Mouse (Mus musculus) heart, adult 9 months (tissue): ENCODE measurements around the gene Taf6l.

Source experiments
- DNase-seq, 2 experiments: peaks; one replicate each; pipeline ENCODE4 v3.0.0; 2022; ENCODE audit warnings: low spot score in 2 of 2

Gene Taf6l

DNA sequence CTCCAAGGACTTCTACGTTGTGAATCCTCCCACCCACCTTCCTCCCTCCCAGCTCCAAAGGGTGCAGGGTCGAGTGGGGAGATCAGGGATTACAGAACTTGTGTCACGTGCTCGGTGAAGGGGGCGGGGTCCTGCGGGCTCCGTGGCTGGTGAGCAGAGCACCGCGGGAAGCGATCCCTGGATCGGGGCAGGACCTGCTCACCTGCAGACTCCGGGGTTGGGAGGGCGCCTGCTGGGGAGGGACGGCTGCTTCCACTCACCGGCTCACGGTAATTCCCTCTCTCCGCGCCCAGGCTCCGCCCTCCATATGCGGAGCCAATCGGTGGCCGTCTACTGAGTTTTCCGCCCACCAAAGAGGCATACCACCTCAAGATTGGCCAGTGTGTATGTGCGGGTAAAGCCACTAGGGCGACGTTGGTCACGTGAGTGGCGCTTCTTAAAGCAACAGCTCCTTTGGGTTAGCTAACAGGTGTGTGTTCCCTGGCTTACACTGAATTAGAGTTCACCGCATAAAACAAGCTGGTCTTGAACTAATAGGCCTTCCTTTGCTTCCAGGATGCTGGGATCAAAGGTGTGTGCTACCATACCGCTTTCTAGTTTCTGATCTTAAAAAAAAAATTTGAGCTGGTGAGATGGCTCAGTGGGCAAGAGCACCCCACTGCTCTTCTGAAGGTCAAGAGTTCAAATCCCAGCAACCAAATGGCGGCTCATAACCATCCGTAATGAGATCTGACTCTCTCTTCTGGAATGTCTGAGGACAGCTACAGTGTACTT lies at the start of gene Taf6l:
Gene Taf6l (minus strand): TSS at position 410 of the 774 bp plus-strand sequence.
- DNase-seq: peak; percentile 94 to 97

DNA sequence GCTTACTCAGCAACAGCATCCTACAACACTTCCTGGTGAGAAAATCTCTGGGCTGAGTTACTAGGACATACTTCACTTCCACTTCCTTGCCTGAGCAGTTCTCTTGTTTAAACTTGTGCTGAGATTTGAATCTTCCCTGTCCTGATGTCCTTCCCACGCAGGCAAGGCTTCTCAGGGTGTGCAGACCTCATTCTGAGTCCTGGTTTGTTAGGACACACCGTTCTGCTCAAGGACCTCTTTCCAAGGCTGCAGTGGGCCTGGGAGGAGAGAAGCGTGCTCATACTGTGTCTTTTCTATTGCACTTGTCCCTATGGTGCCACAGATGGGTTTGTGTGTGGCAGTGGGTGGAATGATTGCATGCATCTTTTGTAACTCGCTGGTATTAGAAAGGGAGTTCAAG lies 46.8 kb upstream of the Taf6l start:
- no peak for DNase-seq

- no peak for DNase-seq
Measured at GRCm38 (mm10) chr19:8831262-8831661, 45.0 kb upstream of the Taf6l start.

DNA sequence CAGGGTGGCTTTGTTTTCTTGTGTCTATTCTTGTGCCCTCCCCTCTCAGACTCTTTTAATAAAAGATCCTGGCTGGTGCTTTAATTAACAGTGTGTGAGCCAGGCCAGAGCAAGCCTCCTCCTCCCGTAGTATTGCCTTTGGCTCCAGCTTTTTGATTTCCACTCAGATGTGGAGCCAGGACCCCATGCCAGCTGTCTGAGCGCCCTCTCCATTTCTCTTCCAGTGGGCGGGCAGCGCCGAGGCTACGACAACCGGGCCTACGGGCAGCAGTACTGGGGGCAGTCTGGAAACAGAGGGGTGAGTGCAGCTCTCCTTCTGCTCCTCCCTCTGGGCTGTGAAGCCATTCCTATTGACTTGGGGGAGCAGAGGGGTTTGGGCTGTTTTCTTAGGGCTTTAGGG lies 44.4 kb upstream of the Taf6l start:
- DNase-seq: no peak

GRCm38 (mm10) chr19:8829660-8830059 lies 43.4 kb upstream of the Taf6l start, which contains the start of gene AC129217.1:
AC129217.1 (plus strand) TSS chr19:8829773.
- no peak for DNase-seq

DNA sequence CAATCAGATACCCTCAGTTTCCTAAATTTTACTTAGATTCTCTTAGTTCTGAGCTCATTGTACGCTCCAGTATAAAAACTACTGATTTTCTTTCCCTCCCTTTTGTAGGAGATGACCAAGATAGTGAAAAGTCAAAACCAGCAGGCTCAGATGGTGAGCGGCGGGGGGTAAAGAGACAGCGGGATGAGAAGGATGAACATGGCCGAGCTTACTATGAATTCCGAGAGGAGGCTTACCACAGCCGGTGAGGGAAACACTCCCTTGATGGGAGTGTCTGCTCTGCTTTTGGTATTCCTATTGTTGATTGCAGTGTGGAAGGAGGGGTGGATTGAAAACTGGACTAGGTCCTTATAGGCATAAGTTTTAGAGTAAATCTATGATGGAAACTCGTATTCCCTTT lies 36.5 kb upstream of the Taf6l start:
- no peak for DNase-seq

DNA sequence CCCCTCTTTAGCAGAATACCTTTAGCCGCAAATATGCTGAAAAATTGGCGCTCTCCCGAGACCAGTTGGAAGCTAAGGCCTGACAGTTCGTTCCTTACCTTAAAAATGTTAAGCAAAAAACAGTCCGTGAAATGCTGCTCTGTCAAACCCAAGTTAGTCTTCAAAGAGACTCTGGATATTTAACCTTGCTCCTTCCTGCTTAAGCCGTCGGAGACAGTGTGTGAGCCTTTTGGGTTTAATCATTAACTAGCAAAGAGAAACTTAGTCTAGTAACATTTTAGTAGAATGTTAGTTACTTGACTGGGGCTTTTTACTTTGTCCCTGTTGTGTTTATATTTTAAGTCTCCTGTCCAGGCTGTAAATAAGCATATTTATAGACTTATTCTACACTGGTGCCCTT lies 34.9 kb upstream of the Taf6l start:
- no peak for DNase-seq

- DNase-seq: no peak
Measured at GRCm38 (mm10) chr19:8820424-8820956, 34.3 kb upstream of the Taf6l start.

DNA sequence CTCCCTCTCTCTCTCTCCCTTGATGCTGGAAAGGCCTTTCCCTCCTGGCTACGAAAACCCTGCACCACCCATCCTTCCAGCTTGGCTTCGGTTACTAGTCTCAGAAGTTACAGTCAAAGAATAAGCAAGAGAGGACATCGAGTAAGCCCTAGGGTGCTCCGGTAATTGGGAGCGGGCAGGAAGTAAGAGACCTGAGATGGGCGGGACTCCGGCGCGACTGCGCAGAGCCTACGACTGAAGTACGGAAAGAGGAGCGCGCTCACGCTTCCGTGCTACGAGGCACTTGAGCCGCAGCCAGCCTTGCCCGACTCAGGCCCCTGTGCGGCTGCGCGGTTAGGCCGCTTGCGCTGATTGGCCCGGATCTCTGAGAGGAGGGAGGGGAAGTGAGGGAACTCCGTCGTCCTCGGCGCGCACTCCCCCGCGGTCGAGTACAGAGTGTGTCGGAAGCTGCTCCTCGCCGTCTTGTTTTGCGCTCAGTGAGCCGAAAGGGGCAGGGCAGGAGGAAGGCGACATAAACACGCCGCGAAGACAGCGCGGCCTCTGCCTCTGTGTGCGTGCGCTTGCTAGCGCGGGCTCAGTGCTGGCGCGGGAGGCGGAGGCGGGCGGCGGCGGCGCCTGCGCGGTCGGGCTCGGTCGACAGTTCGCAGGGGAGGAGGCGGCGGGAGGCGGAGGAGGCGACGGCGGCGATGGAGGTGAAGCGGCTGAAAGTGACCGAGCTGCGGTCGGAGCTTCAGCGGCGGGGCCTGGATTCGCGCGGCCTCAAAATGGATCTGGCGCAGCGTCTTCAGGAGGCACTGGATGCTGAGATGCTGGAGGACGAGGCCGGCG lies 33.6 kb upstream of the Taf6l start, which contains the start of gene Hnrnpul2:
Gene Hnrnpul2 (plus strand): TSS at position 415 of the 828 bp plus-strand sequence.
- DNase-seq: peak; percentile 99

- peak; percentile 98 to 99 for DNase-seq
Measured at GRCm38 (mm10) chr19:8818801-8819595, 32.8 kb upstream of the Taf6l start, which contains the start of gene Ttc9c. Ttc9c (minus strand) TSS chr19:8819333.

DNA sequence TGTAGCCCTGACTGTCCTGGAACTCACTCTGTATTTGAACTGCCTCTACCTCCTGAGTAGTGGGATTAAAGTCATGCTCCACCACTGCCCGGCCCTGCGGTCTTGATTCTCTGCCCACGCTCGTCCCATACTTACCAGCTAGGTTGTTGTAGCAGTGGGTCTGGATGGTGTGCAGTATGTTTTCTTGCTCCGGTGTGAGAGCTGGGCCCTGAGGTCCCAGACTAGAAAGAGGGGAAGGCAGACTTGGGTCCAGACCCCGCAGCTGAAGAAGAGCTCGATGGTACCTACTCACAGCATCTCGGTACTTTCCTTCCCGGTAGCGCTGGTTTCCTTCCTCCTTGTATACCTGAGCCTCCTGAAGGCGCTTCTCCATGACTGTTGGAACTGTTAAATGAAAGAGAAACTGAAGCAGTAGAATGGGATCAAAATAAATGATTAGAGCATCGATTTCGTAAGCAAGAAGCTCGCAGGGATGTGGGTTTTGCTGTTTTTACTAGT lies 32.1 kb upstream of the Taf6l start:
- DNase-seq: no peak

DNA sequence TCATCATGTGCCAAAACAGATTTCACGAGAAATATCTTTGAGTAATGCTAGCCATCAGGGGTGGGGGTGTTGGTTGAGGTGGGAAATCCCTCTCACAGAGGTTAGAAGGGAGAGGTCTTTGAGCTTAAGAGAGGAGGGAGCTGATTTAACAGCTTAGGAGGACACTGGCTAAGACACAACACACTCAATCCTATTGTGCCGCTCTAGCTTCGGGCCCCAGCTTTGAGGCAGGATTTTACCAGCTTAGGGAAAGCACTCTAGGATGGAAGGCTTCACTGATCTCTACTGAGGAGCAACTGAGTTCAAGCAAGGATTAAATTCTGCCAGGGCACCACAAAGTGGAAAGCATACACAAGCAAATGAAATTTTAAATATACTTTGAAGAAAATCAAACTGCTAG lies 30.8 kb upstream of the Taf6l start:
- no peak for DNase-seq

GRCm38 (mm10) chr19:8815812-8816211 lies 29.6 kb upstream of the Taf6l start:
- DNase-seq: no peak

DNA sequence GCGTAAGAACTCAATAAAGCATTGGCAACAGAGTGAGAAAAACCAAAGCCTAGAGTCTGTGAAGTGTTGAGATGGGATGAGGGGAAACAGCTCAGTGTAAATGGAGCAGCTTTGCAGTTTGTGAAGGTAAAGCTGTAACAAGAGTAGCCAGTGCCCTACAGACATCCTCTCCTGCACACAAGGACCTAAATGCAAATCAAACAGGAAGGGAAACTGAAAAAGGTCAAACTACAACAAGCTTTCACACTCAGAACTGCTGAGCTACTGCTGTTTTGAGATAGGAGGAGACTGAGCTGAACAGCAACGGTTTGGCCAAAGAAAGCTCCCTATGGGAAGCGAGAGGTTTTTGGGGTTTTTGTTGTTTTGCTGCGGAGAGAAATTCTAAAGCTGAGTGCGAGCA lies 20.6 kb upstream of the Taf6l start:
- no peak for DNase-seq

- DNase-seq: no peak
Measured at GRCm38 (mm10) chr19:8803879-8804660, 17.9 kb upstream of the Taf6l start.

DNA sequence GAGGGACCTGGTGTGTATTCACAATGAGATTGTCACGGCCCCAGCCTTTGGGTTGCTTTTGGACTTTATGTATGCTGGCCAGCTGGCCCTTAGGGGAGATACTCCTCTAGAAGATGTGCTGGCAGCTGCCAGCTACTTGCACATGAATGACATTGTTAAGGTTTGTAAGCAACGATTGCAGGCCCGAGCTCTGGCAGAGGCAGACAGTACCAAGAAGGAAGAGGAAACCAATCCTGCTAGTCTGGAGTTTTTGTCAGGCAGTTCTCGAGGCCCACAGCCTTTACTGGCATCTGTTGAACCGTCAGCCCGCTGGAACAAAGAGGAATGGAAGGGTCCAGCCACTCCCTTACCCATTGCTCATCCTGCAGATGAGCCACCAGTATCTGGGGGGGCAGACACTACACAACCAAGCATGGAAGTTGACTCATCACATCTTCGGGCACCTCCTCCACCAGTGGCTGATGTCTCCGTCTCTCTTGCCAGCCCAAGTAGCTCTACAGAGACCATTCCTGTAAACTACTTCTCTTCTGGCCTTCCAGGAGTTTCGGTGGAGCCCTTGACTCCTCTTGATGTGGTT lies 17.1 kb upstream of the Taf6l start:
- no peak for DNase-seq

- peak; percentile 98 to 99 for DNase-seq
Measured at GRCm38 (mm10) chr19:8802130-8802821, 16.1 kb upstream of the Taf6l start, which contains the start of gene Zbtb3. Zbtb3 (plus strand) TSS chr19:8802555.

DNA sequence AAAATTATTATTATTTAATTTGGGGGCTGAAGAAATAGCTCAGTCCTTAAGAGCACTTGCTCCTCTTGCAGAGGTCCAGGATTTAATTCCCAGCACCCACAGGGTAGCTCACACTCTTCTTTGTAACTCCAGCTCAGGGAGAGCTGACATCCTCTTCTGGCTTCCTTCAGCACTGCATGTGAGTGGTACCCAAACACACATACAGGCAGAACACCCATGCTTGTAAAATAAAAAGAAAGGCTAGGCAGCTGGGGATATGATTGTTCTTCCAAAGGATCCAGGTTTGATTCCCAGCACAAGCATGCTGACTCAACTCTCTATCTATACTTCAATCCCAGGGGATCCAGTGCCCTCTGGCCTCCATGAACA lies 12.7 kb upstream of the Taf6l start:
- DNase-seq: no peak

GRCm38 (mm10) chr19:8798264-8798946 lies 12.2 kb upstream of the Taf6l start, which contains the start of gene Polr2g:
Polr2g (minus strand) TSS chr19:8798577.
- DNase-seq: peak; percentile 93 to 94
